Mouse (Mus musculus): ENCODE measurements around the gene Cntf.

DNA sequence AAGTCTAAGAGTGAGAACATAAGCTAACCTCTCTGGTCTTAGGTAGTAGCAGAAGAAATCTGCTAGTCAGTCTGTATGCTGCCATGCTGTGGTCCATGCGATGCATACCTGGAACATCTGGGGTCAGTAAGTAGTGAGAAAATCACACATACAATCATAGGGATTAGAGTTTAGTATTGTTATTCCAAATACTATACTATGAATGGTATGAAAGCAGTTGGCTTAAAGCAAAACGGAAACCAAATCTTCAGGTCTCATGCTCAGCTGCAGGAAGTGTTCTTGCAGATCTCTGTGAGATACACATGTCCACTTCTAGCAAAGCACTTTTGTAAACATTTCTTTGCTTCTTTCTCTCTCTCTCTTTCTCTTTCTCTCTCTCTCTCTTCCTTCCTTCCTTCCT, 40.8 kb upstream of the Cntf start:
- TF ChIP-seq MAFK (IDR thresholded peaks at IDR 0.05; ENCODE audit: insufficient replicate concordance, low read length) (no peak), CTCF (conservative IDR thresholded peaks at IDR 0.05 in 1 of 2, IDR thresholded peaks at IDR 0.05 in 1 of 2; ENCODE audit: low read depth in 2 of 2, low read length in 2 of 2) (no peak), USF2 (conservative IDR thresholded peaks at IDR 0.05; ENCODE audit: low read depth, low read length) (no peak)

Measured in CH12.LX (cell line).